Mouse (Mus musculus) heart, adult 2 months (tissue): ENCODE results near the gene Zbtb22.

Experiments used
- CTCF ChIP-seq: fragments of 200-600 bp; IDR thresholded peaks from 2 replicates; pipeline ENCODE4 v1.8.1; 2022; ENCODE audit warnings: antibody characterized with exemption, mild to moderate bottlenecking, moderate library complexity
- EP300 ChIP-seq: fragments of 200-500 bp; IDR thresholded peaks from 2 replicates; pipeline ENCODE4 v1.6.1; 2011; ENCODE audit warnings: low read depth, low read length, control low read depth; ENCODE audit not compliant: insufficient read depth
- POLR2A ChIP-seq: fragments of 200-500 bp; IDR thresholded peaks from 2 replicates; pipeline ENCODE4 v1.6.1; 2011; ENCODE audit warnings: mild to moderate bottlenecking, low read depth, low read length, control low read depth; ENCODE audit not compliant: insufficient read depth

- TF ChIP-seq CTCF (no peak), POLR2A (no peak), EP300 (no peak)
These were observed 12.7 kb downstream of the Zbtb22 start for GRCm38 (mm10) chr17:33928251-33928947.
